Comparison of ENCODE assay signal across 16 mouse cellular contexts in the genomic region with DNA sequence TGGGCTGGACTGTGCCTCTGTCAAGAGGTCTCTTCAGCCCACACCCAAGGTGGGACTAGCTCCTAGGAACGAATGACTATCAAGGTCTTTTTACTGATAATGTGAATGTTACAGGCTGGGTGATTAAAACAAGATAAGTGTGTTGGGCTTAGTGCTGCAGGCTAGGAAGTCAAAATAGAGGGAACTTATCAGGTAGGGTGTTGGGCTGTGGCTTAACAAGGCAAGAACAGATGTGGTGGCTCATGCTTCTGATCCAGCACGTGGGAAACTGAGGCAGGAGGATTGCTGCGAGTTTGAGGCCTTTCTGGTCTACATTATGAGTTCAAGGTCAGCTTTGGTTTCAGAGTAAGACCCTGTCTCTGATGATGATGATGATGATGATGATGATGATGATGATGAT.
"Had no signal": no experiment of that assay in that cellular context is flagged by ENCODE, and none has a peak within 500 bp of the region (broad histone marks: within the 10 kb centered on the region; RNA-seq: fewer than 3 reads in every experiment).

No protein-coding gene starts in this region.

- H3K4me1 ChIP-seq: lung, embryonic 15.5 days; neural tube, embryonic 13.5 days had no signal

- H3K27me3 ChIP-seq: lung, embryonic 15.5 days; neural tube, embryonic 13.5 days had no signal

- H3K4me2 ChIP-seq: lung, embryonic 15.5 days; midbrain, embryonic 11.5 days; neural tube, embryonic 13.5 days had no signal

- ATAC-seq: hindbrain, postnatal 0 days; midbrain, embryonic 16.5 days had no signal

- H3K9me3 ChIP-seq: lung, embryonic 15.5 days; neural tube, embryonic 13.5 days had no signal

- H3K27ac ChIP-seq: hindbrain, postnatal 0 days; kidney, postnatal 0 days; layer of hippocampus, adult 2 months; left cerebral cortex, adult 2 months; lung, embryonic 15.5 days; neural tube, embryonic 13.5 days had no signal

- H3K36me3 ChIP-seq: neural tube, embryonic 13.5 days had no signal

- H3K9ac ChIP-seq: lung, embryonic 15.5 days; neural tube, embryonic 13.5 days had no signal

- H3K4me3 ChIP-seq: layer of hippocampus, adult 2 months; left cerebral cortex, adult 2 months; lung, embryonic 15.5 days; neural tube, embryonic 13.5 days had no signal

- DNase-seq: kidney, adult 11 months; kidney, adult 9 months; kidney, postnatal 36 days; lung, postnatal 36 days; retina, postnatal 1 day; right cerebral cortex, postnatal 4 days; spleen, adult 18-20 months; thymus, postnatal 36 days had no signal
